Mouse (Mus musculus): Measurements from ENCODE around the gene Wdr31.

The Wdr31 gene

DNA sequence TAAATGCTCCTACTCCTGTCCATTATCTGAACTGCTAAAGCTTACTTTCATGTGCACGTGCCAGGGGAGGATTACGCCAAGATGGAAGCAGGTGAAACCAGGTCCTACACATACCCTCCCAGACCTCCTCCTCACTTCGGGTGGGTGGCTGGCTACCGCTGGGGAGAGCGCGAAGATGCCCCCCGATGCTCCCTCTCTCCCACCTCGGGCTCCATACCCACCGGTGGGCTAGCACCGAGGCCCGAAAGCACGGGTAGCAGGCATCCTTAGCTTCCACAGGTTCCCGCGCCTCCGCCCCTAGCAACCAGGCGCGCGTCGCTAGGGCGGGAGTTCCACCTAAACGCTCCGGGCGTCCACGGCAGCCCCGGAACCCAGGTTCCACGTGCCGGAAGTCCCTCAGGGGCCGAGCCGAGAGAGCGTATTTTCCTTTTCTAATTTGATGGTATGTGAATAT lies at the start of gene Wdr31:
Wdr31 (minus strand) TSS at position 299 of the 454 bp plus-strand sequence.
- in situ Hi-C loops (cut with MboI, MseI) = no loop called here

DNA sequence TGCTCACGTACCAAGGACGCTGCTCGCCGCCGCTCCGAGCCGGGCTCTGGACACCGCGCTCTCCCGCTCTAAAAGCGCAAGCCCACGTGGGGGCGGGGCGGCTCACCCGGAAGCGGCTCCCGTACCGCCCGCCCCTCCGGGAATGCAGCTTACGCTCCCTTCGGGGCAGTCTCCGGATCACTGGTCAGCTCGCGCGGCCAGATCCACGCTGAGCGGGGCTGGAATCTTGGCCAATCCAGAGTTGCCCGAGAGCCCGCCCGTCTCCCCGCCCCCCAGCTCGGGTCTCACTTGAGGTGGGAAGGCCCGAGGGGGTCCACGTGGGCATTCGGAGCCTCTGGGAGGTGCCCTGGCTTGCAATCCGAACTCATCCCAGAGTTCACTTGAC lies 49.1 kb upstream of the Wdr31 start, which contains the start of gene Alad:
Alad (minus strand) TSS at position 70 of the 385 bp plus-strand sequence.
- in situ Hi-C loops (cut with MboI, MseI) = loop anchor here (10.0 kb wide), 1 partner anchor 885 kb away; the partner anchor contains the start of gene Akna

DNA sequence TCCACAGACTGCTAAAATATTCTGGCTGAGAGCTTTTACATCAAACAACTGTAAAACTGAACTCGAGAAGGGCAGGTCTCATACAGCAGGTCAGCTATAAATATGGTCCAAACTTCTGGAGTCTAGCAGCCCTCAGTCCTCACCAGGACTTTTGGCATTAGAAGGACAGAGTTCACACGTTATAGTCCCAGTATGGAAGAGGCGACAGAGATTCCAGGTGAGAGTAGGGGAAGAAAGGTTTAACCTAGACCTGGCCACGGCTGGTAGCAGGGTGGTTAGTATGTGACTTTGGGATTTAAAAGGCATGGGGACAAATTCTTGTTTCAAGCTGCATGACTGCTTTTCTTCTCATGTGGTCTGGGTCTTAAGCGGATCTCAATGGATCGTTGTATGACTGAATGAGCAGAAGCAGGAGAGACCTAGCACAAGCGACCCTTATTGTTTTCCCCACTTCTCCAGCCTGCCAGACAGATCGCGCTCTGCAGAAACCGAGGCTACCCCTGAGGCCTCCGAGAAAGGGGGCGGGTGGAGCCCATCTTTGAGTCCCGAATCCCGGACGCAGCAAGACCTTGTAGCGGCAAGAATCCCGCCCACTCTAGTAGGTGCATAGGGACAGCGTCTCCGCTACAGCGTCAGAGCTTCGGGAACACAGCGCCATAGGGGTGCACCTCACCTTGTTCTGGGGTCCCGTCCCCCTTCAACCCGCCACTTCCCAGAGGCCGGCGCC lies 48.6 kb upstream of the Wdr31 start:
- in situ Hi-C loops (cut with MboI, MseI) = no loop called here

DNA sequence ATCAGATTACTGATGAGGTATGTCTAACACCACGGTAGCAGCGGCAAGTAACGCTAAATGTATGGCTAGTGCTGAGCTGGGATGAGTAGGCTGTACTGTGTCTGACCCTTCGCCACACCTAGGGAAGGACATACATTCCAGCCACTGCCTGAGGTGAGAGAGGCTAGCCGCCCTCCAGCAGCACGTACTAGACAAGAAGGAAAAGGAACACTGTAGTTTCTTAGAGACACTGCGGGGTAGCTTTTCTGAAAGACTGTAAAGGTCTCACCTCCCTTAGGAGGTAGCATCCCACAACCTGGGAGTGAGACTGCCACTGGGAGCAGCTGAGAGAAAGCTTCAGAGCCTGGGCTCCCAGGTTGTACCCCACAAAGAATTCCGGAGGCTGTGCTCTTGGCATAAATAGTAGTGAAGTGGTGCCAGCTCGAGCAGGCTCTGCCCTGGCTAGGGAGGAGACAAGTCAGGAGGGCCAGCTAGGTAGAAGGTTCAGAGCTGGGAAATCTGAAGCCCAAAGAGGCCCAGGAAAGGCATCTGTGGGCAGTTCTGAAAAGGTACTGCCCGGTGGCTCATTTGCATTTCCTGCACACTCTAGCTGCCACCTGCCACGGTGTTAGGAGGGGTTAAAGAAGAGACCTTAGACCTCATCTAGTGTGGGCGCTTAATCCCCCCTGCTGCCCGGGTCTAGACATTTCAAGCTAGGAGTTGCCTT lies 47.9 kb upstream of the Wdr31 start:
- in situ Hi-C loops (cut with MboI, MseI) = no loop called here

DNA sequence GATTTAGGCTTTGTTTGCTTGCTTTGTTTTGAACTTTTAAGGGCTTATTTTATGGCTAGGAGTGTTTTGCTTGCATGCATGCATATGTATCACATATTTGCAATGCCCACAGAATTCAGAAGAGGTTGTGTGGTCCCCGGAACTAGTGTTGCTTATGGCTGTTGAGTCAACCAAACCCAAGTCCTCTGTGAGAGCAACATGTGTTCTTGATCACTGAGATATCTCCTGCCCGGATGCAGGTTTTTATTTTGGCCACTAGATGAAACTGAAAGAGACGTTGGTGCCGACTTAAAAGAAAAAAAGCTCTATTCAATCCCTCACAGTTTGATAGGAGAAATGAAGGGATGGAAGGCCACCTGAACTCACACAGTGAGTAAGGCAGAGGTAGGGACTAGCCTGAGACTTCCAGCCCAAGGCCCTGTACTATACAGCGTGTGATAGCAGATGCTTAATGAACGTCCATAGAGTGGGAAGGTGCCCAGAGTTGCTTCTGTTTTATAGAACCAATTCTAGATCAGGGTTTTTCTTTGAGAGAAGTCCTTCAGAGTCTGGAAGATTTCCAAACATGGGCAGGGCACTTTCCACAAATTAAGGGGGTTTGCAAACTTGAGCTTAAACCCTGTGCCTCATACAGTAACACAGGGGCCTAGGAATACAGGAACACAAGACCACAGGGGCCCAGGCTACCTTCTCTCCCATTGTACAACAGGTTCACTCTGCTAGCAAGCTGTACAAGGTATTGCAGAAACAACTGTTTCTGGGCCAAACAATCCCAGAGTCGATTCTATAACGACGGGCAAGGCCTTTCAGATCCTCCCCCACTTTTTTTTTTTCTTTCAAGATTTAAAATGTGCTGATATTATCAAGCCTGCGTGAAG lies 47.1 kb upstream of the Wdr31 start:
- in situ Hi-C loops (cut with MboI, MseI) = no loop called here

DNA sequence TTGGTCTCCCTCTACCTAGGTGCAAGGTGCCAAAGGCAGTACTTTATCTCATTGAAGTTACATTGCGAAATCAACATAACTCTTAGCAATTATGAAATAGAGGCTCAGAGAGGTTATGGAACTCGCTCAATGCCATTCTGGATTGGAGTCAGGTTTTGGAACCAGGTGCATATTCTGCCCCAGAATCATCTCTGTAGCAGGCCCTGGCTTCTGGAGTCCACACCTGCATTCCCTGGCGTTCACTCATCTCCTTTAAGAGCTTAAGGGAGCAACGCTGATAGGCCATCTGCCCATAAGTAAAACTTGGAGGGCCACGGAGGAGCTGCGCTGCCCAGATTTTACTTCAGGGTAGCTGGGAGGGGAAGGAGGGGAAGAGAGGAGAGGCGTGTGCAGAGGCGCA lies 46.4 kb upstream of the Wdr31 start:
- in situ Hi-C loops (cut with MboI, MseI) = no loop called here

DNA sequence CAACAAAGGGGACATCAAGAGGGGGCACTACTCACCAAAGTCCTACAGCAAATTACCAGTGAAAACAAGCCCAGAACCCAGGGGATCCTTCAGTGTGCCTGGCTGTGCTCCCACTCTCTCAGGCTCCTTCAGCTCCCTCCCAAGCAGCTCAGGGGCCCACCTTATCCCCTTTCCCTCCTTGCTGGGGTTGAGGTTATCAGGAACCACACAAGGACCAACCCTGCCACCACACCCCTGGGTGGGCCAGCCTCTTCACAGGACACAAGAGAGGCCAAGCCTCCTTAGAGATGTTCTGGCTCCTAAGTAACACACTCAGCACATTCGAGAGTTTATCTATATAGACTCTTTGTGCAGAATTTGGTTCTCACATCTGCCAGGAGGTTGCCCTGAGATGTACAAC lies 45.9 kb upstream of the Wdr31 start:
- in situ Hi-C loops (cut with MboI, MseI) = no loop called here

DNA sequence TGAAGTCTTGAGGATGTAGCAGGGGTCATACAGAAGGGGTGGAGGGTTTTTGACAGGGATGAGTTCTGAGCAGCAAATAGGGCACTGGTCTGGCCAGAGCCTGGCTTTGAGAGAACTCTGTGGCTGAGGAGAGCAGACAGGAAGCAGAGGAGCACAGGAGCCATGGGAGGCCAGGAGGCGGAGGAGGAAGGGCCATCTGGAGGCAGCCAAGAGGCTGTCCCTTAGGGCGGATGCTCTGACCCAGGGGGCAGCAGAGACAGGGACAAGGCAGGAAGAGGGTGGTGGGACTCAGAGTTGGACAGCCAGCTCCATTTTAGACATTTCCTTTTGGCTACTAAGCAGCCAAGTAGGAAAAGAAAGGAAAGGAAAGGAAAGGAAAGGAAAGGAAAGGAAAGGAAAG lies 45.4 kb upstream of the Wdr31 start:
- in situ Hi-C loops (cut with MboI, MseI) = no loop called here

DNA sequence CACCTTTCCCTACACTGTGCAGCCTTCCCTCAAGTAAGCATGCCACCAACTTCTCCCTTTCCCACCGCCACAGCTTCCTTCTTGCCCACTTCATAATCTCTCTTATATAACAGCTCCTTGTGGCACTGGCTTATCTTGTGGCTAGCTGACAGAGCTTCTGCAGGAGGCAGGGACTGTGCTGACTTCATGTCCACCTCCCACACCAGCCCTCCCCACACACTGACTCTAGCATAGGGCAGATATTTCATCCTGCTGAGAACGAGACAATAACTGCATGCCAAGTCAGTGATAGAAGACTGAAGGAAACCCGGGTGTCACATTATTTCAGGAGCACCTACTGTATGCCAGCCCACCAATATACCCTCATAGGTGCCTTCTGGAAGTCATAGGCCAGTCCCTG lies 44.8 kb upstream of the Wdr31 start:
- in situ Hi-C loops (cut with MboI, MseI) = no loop called here

DNA sequence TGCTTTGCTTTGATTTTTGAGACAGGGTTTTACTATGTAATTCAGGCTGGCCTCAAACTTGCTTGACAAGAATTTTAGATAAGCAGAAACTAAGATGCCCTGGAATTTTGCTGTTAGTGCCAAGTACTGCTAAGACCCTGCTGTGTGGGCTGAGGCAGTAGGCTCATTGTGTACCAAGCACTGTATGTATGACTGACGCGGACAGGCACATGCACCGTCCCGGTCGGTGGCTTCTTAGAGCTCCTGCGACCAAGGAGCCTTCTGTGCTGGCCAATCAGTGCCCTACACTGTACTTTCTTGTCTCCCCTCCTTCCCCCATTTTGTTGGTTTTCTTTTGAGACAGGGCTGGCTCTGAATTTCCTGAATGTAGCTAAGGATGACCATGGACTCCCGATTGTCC lies 44.3 kb upstream of the Wdr31 start:
- in situ Hi-C loops (cut with MboI, MseI) = no loop called here

DNA sequence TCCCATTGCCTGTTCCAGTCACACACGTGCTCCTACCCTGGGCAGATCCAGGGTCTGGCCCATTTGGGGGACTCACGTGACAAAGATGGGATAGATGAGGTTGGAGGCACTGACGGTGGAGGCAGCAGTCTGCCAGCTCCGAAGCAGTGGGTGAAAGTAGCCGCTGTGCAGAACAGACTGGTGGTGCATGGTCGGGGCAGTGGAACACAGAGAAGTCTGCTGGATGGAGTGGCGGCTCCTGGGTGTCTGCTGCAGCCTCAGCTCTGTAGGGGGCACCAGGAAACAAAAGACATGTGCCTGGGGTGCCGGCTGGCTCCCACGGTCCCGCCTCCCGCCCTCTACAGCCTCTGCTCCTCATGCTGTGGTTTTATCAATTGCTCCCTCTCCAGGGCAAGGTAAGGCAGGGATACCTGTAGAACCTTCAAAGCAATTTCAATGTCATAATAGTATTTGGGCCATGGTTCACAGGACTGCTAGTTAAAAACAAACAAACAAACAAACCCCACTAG lies 43.4 kb upstream of the Wdr31 start:
- in situ Hi-C loops (cut with MboI, MseI) = no loop called here

DNA sequence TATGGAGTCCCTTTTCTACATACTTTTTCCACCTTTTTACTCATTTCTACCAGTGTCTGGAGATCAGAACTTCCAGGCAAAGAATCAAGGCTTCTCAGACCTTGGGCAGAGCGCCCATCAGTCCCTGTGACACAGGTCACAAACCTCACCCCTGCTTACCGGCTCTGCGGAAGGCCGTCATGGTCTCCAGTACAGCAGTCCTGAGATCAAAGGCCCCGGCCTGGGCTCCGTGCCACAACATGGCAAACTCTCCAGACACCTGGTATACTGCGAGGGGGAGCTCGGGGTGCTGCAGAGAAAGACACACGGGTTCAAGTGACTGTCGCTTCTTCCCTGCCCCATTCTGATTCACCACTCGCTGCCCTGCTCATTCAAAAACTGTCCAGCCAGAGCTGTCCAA lies 39.2 kb upstream of the Wdr31 start:
- in situ Hi-C loops (cut with MboI, MseI) = no loop called here

DNA sequence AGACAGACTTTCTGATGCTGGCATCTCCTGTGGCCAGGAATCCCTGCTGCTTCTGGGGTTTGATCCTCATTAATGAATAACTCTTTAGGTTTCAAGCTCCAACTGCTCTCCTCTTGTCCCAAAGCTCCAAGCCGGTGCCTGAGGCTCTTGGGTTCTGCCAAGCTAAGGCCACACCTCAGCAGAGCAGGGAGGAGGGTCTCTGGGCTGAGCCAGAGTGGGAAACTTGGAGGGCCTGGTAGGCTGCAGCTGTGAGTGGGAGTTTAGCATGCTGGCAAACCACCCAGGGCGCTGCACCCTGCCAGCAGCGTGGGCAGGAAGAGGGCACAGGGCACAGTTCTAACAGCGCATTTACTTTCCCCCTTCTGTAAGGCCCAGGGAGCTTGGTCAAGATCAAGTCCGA lies 38.1 kb upstream of the Wdr31 start:
- in situ Hi-C loops (cut with MboI, MseI) = no loop called here

DNA sequence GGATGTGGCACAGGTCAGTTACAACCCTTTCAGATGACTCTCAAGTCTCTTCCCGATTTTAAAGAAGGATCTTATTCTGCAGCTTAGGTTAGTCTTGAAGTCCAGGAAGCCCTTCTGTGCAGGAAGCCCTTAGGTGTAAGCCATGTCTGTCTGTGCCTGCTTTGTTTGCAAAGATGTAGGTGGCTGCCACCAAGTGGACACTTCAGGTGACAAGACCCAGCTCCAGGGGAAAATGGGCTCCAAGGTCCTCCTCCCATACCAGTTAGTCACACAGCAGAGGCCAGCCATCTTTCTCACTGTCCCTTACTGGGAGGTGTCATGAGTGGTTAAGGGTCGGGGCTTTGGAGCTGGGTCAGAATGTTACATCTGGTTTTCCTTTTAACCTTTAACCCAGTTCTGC lies 36.1 kb upstream of the Wdr31 start:
- in situ Hi-C loops (cut with MboI, MseI) = no loop called here

DNA sequence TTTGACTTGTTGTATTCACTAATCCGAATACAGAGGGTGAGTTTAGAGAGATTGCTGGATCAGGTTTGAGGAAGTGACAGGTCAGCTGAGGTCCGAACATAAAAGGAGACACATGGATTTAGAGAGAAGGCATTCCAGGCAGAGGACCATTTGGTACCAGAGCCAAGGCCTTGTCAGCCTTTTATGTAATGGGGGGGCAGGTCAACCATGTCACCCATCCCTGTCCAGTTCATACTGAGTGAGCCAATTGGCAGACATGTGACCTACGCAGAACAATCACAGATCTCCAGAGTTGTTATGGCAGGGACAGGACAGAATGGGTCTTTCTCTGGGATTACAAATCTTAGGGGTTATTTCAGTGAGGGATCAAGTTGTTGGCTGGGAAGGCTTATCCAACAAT lies 35.3 kb upstream of the Wdr31 start:
- in situ Hi-C loops (cut with MboI, MseI) = no loop called here

DNA sequence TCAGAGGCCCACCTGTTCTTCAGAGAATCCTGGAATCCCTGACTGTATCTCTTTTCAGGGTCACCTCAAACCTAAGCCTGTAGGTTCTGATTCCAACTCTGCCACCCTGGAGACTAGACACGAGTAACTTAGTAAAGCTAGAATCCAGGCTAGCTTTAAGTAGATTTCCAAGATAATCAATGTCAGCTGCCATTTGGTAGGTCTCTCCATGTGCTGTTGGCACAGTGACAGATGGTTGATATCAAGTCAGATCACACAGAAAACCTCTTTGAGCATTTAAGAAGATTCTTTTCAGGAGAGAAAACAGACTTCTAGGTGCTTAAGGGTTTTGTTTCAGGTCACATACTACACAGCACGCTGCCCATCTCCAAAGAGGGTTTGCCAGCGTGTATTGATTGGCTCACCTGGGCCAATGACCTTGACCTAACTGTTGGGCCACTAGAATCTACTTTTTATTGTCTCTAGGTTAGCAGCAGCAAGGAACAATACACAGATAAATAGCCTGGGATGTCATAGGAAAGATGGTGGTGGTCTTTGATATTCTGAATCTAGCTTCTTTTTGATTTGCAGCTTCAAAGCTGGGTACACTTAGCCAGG lies 32.8 kb upstream of the Wdr31 start, which contains the start of gene Hdhd3:
Hdhd3 (minus strand) TSS at position 94 of the 597 bp plus-strand sequence.
- in situ Hi-C loops (cut with MboI, MseI) = no loop called here

DNA sequence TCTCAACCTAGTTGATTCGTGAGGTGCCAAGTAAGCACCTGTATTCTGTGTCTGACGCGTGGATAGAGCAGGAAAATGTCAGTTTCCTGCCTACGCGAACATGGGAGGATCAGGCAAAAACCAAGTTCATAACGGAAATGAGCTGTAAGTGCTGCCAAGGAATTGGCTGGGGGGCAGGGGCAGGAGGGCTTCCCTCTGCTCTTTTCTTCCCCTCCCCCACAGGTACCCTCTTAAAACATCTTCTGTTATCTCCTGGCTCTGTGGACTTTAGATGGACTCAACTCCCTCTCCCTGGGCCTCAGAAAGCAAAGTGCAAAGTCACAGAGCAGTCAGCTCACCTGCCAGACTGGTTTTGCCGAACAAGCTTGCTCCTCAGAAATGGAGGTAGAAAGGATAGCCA lies 32.3 kb upstream of the Wdr31 start:
- in situ Hi-C loops (cut with MboI, MseI) = no loop called here

DNA sequence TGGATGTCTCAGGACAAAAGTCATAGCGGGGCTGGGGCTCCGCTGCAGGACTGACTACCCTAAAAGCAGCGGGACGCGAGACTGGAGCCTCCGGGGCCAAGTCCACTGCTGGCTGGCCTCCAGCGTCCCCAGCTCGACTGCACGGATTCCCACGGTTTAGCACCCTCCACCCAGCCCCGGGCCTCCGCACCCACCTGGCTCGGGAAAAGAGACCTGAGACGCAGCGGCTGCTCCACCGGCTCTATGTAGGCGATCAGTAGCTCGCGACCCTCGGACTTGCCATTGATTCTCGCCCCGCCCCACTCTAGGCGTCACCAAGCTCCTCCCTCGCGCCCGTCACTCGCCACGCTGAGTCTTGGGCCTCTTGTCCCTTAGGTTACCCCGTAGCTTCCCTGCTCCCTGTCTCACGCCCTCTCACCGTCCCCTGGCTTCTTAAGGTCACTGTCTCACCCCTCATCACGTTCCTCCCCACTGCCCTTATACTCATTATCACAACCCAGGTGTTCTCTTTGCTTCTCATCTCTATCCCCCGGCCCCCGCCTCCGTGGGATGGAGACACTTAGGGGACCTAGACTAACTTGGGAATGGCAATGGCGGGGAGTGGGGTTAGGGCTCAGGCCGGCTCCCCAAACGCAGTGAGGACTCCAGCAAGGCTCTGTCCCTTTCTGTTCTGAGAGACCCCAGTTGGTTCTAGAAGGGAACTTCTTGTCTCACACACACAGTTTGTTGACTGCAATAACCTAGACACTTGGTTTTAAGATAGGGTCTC lies 31.5 kb upstream of the Wdr31 start:
- in situ Hi-C loops (cut with MboI, MseI) = no loop called here

DNA sequence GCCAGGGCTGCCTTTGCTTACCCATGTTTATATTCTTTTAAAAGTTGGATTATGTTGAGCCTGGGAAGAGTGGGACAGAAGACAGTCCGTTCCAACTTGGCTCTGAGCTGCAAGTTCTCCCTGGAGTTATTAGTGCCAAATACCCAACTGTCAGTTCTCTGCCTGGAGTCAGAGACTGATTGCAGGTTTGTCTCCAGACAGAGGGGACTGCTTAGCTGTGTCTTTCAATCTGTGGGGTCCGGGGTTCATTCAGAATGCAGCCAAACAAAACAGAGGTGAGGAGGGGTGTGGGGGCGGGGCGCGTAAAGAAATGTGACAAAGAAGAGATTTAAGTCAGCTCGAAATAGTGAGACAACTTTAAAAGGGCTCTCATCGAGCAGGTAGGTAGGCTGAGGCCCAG lies 30.8 kb upstream of the Wdr31 start:
- in situ Hi-C loops (cut with MboI, MseI) = no loop called here

DNA sequence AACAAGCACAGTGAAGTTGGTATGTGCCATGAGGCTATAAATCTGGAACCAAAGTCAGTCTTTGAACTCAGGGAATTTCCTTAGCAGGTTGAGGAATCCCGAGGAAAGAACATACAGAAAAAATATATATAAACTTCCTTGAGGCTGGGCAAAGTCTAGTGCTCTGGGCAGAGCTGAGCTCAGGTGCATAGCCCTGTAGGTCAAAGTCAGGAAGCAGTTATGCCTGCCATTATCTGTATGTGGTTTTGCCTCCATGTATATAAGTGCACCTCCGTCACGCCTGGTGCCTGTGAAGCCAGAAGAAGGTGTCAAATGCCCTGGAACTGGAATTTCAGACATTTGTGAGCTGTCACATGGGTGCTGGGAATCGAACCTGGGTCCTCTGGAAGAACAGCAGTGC lies 30.1 kb upstream of the Wdr31 start:
- in situ Hi-C loops (cut with MboI, MseI) = no loop called here

DNA sequence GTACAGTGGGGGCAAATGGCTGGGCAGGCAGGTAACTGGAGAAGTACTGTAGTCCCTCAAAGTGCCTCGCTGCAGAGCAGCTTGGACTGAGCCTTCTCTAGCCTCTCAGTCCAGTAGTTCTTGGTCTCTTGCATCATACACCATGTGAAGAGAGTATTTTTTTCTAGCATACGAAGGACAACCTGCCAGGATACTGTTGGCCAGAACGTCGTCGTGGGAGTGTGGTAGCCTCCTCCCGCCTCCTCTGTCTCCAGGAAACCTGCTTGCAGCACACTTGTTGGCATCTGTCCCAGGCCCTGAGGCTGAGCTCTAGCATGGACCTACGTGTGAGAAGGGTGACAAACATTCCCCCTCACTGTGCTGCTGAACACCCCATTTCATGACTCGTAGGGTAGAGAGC lies 26.1 kb upstream of the Wdr31 start:
- in situ Hi-C loops (cut with MboI, MseI) = no loop called here

Measured in T-helper 1 cell (primary cell).